Mouse (Mus musculus) 3134 (cell line): ENCODE results near the gene Gm48551.

Experiments
- DNase-seq: peaks from one replicate; pipeline ENCODE4 v3.0.0-alpha.2; 2011; ENCODE audit warnings: low spot score; ENCODE audit not compliant: insufficient read length; ENCODE audit errors: extremely low read depth

Gm48551 gene

GRCm38 (mm10) chr10:81382039-81382438 is 2.2 kb upstream of the Gm48551 start:
- no peak for DNase-seq

GRCm38 (mm10) chr10:81384605-81384982 is 328 bp downstream of the Gm48551 start:
- no peak for DNase-seq

- no peak for DNase-seq
Measured at GRCm38 (mm10) chr10:81385603-81386306, 1.5 kb downstream of the Gm48551 start.

- DNase-seq: no peak
Measured at GRCm38 (mm10) chr10:81387716-81388115, 3.5 kb downstream of the Gm48551 start.

GRCm38 (mm10) chr10:81388505-81389055 is 4.3 kb downstream of the Gm48551 start, which contains the start of gene Gm48552:
Gene Gm48552, plus strand, starts transcription at chr10:81389005.
- DNase-seq: no peak

- no peak for DNase-seq
Measured at GRCm38 (mm10) chr10:81389373-81389772, 5.1 kb downstream of the Gm48551 start.

- DNase-seq: no peak
Measured at GRCm38 (mm10) chr10:81389801-81390677, 5.8 kb downstream of the Gm48551 start.

- DNase-seq: no peak
Measured at GRCm38 (mm10) chr10:81390678-81390965, 6.4 kb downstream of the Gm48551 start.

- no peak for DNase-seq
Measured at GRCm38 (mm10) chr10:81392270-81392669, 8.0 kb downstream of the Gm48551 start.

GRCm38 (mm10) chr10:81392781-81393185 is 8.5 kb downstream of the Gm48551 start, which contains the start of gene Smim24:
Gene Smim24, plus strand, starts transcription at chr10:81393051.
- no peak for DNase-seq

- no peak for DNase-seq
Measured at GRCm38 (mm10) chr10:81393456-81394063, 9.3 kb downstream of the Gm48551 start.

GRCm38 (mm10) chr10:81395127-81395526 is 10.9 kb downstream of the Gm48551 start:
- no peak for DNase-seq

- DNase-seq: no peak
Measured at GRCm38 (mm10) chr10:81395865-81396264, 11.6 kb downstream of the Gm48551 start.

GRCm38 (mm10) chr10:81396749-81397148 is 12.5 kb downstream of the Gm48551 start:
- no peak for DNase-seq

GRCm38 (mm10) chr10:81399296-81399695 is 15.0 kb downstream of the Gm48551 start:
- DNase-seq: no peak

- DNase-seq: no peak
Measured at GRCm38 (mm10) chr10:81399798-81400308, 15.6 kb downstream of the Gm48551 start.

GRCm38 (mm10) chr10:81400371-81401204 is 16.3 kb downstream of the Gm48551 start:
- DNase-seq: no peak

GRCm38 (mm10) chr10:81401205-81401520 is 16.9 kb downstream of the Gm48551 start:
- no peak for DNase-seq

GRCm38 (mm10) chr10:81401521-81402226 is 17.4 kb downstream of the Gm48551 start:
- DNase-seq: no peak
